Mouse (Mus musculus): ENCODE measurements around the gene Akr1e1. TPM values are rescaled to one million over a fixed set of nuclear protein-coding genes. Genes with fewer than 3 reads are reported as not detected.
"Not testable (repeated sequence)": the region's sequence is repeated elsewhere in the genome, so short reads cannot be mapped to it uniquely, and the experiment has no call there.

The Akr1e1 gene
- 34.3 TPM for polyA plus RNA-seq (2021)

- ChIA-PET POLR2A (no interaction called here), CTCF (interaction anchor here (1.4 kb wide), 1 partner anchor 12 kb away, joined by 3 read pairs; no protein-coding TSS in a partner anchor)
- H3K27me3 ChIP-seq: peaks cover 4% of the 10 kb centered on the region
- ATAC-seq: peak; percentile 100
- no peak for TF ChIP-seq CTCF (IDR thresholded peaks at IDR 0.05)
- peak; percentile 53 for DNase-seq (ENCODE audit: low read depth, low spot score)
- in situ Hi-C loops (cut with MboI; ENCODE audit: low pct_unique_long_range_greater_than_20kb): loop anchor here (5.0 to 25.0 kb wide), 3 partner anchors 294 to 497 kb away; no protein-coding TSS in a partner anchor
Observed at GRCm38 (mm10) chr13:4608961-4609409, at the start of gene Akr1e1. Gene Akr1e1, minus strand, starts transcription at chr13:4609174.

DNA sequence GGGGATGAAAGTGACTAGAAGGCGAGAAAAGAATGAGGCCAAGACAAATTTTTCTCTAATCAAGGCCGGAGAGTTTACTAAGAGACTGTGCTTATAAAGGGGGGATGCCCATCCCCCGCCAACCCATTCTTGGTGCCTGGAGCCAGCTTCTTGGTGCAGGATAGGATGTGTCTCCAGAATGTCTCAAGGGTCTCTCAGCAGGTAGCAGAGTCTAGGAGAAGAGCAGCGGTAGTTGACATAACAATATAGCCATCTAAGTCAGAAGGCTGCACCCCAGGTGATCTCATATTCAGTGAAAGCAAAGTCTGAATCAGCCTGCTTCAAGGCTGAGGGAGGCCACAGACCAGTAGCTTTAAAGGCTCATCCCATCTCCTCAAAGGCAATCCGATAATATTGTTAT is 49.4 kb upstream of the Akr1e1 start:
- in situ Hi-C loops (cut with MboI; ENCODE audit: low pct_unique_long_range_greater_than_20kb): loop anchor here (25.0 kb wide), 1 partner anchor 1629 kb away; no protein-coding TSS in a partner anchor
- TF ChIP-seq CTCF (IDR thresholded peaks at IDR 0.05): no peak
- CTCF ChIA-PET: no interaction called here

DNA sequence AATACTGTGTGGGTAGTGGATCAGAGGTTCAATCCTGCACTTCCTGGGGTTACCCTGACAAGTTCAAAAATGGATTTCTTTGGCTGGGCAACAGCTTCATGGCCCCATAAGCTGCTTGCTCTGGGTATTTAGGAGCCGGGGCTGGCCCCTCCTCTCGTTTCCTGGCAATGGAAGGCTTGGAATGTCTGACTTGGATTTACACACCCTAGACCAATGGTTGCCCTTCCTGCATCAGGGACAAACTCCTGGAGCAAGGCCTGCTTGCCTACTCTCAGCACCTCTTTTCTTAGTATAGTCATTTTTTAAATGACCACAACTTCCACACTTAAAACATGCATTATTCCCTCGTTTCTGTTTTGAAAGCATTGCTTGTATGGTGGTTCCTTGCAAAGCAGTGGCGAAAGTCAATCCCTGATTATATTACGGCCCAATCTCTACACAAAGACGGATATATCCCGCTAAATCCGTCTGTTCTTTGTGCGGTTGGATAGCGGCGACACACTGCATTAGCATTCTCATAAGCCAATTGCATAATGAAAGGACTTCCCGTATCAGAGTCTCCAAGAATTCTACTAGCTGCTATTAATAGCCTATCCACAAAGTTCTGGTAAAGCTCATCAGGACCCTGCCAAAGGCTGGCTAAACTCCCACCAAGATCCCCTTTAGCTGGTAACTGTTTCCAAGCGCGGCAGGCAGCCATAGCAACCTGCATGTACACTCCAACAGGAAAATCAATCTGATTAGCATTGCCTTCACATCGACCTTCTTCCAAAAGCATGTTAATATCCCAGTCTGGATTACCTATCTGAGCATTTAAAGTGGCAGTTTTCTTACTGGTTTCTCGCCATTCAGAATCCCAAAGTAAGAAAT is 47.5 kb upstream of the Akr1e1 start:
- TF ChIP-seq CTCF (IDR thresholded peaks at IDR 0.05): no peak
- in situ Hi-C loops (cut with MboI; ENCODE audit: low pct_unique_long_range_greater_than_20kb): loop anchor here (25.0 kb wide), 1 partner anchor 1631 kb away; no protein-coding TSS in a partner anchor
- no peak for DNase-seq (ENCODE audit: low read depth, low spot score)

More for the DNA sequence above, 49.4 kb upstream of the Akr1e1 start:
- DNase-seq (ENCODE audit: low read depth, low spot score) (no peak), ATAC-seq (no peak)
- POLR2A ChIA-PET: no interaction called here
- no peaks in the 10 kb centered on the region for H3K27me3 ChIP-seq

GRCm38 (mm10) chr13:4650190-4650589 is 41.2 kb upstream of the Akr1e1 start:
- ChIA-PET POLR2A (no interaction called here), CTCF (no interaction called here)
- no peak for TF ChIP-seq CTCF (IDR thresholded peaks at IDR 0.05)
- ATAC-seq (no peak), DNase-seq (ENCODE audit: low read depth, low spot score) (no peak)
- H3K27me3 ChIP-seq: peaks cover 7% of the 10 kb centered on the region
- in situ Hi-C loops (cut with MboI; ENCODE audit: low pct_unique_long_range_greater_than_20kb): loop anchor here (25.0 kb wide), 1 partner anchor 1637 kb away; no protein-coding TSS in a partner anchor

More for the DNA sequence above, 47.5 kb upstream of the Akr1e1 start:
- peaks cover 4% of the 10 kb centered on the region for H3K27me3 ChIP-seq
- ATAC-seq: no peak
- CTCF ChIA-PET: no interaction called here
- POLR2A ChIA-PET: no interaction called here

DNA sequence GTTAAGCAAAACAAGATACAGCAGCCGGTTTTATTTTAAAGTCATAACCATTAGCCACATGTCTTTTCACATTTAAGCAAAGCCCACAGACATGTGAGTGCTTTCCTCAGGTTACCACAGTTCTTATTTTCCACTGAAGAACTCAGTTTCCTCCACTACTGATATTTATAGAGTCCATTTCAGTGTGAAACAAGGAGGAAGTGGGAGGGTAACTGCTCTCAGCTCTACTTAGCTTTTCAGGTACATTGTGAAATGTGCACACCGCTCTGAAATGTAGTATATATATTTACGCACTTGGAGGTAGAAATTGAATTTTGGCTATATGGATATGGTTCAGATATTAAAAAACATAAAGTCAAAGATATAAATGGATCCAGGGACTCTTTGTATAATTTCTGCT is 36.3 kb upstream of the Akr1e1 start:
- in situ Hi-C loops (cut with MboI; ENCODE audit: low pct_unique_long_range_greater_than_20kb): no loop called here
- ATAC-seq: no peak
- CTCF ChIA-PET: interaction anchor here (1.5 kb wide), 1 partner anchor 1541 kb away, joined by 3 read pairs; no protein-coding TSS in a partner anchor

DNA sequence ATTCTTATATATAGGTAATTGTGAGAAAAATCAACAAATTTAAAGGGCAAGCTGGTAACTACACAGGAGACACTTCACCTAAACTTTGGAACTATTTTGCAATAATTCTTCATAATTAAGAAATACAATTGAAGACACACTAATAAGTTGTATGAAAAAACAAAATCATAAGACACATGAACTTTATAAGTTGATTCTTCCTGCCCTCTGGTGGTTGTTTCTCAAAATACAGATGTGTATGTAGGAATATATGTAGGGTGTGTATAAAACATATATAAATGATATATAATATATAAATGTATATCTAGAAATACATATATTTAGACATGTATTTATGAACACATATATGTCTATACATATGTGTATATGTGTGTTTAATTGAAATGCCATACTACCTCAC is 1.9 kb upstream of the Akr1e1 start:
- peaks cover 4% of the 10 kb centered on the region for H3K27me3 ChIP-seq
- ChIA-PET CTCF (interaction anchor here (1.3 to 2.7 kb wide), 3 partner anchors 329 to 500 kb away, joined by 3 to 9 read pairs (median 4); no protein-coding TSS in a partner anchor), POLR2A (no interaction called here)
- TF ChIP-seq CTCF (IDR thresholded peaks at IDR 0.05): peak; percentile 34
- in situ Hi-C loops (cut with MboI; ENCODE audit: low pct_unique_long_range_greater_than_20kb): loop anchor here (10.0 to 25.0 kb wide), 2 partner anchors 499 to 606 kb away; no protein-coding TSS in a partner anchor
- no peak for DNase-seq (ENCODE audit: low read depth, low spot score)
- ATAC-seq: no peak

More for the DNA sequence above, 36.3 kb upstream of the Akr1e1 start:
- POLR2A ChIA-PET: no interaction called here
- no peak for TF ChIP-seq CTCF (IDR thresholded peaks at IDR 0.05)
- H3K27me3 ChIP-seq: no peaks in the 10 kb centered on the region
- no peak for DNase-seq (ENCODE audit: low read depth, low spot score)

- no peak for ATAC-seq
- in situ Hi-C loops (cut with MboI; ENCODE audit: low pct_unique_long_range_greater_than_20kb): loop anchor here (5.0 to 25.0 kb wide), 3 partner anchors 294 to 496 kb away; no protein-coding TSS in a partner anchor
- H3K27me3 ChIP-seq: peaks cover 4% of the 10 kb centered on the region
- ChIA-PET CTCF (no interaction called here), POLR2A (no interaction called here)
- DNase-seq (ENCODE audit: low read depth, low spot score): no peak
- no peak for TF ChIP-seq CTCF (IDR thresholded peaks at IDR 0.05)
Observed at GRCm38 (mm10) chr13:4608530-4608929, 444 bp downstream of the Akr1e1 start.

- ChIA-PET CTCF (no interaction called here), POLR2A (no interaction called here)
- in situ Hi-C loops (cut with MboI; ENCODE audit: low pct_unique_long_range_greater_than_20kb): loop anchor here (5.0 to 25.0 kb wide), 3 partner anchors 292 to 495 kb away; no protein-coding TSS in a partner anchor
- no peak for TF ChIP-seq CTCF (IDR thresholded peaks at IDR 0.05)
- DNase-seq (ENCODE audit: low read depth, low spot score) (no peak), ATAC-seq (no peak)
- H3K27me3 ChIP-seq: peaks cover 4% of the 10 kb centered on the region
Observed at GRCm38 (mm10) chr13:4606821-4607220, 2.2 kb downstream of the Akr1e1 start.

- in situ Hi-C loops (cut with MboI; ENCODE audit: low pct_unique_long_range_greater_than_20kb): loop anchor here (10.0 to 25.0 kb wide), 2 partner anchors 289 to 491 kb away; no protein-coding TSS in a partner anchor
- H3K27me3 ChIP-seq; POLR2A ChIA-PET; DNase-seq (ENCODE audit: low read depth, low spot score); ATAC-seq: not testable (repeated sequence)
- CTCF ChIA-PET: interaction anchor here (1.6 kb wide), 1 partner anchor 415 kb away, joined by 4 read pairs; no protein-coding TSS in a partner anchor
Observed at GRCm38 (mm10) chr13:4603431-4603830, 5.5 kb downstream of the Akr1e1 start.

- CTCF ChIA-PET: no interaction called here
- no peak for ATAC-seq
- no peak for TF ChIP-seq CTCF (IDR thresholded peaks at IDR 0.05)
- in situ Hi-C loops (cut with MboI; ENCODE audit: low pct_unique_long_range_greater_than_20kb): loop anchor here (25.0 kb wide), 1 partner anchor 915 kb away; no protein-coding TSS in a partner anchor
- H3K27me3 ChIP-seq: no peaks in the 10 kb centered on the region
- POLR2A ChIA-PET: no interaction called here
- no peak for DNase-seq (ENCODE audit: low read depth, low spot score)
Observed at GRCm38 (mm10) chr13:4576921-4577320, 32.1 kb downstream of the Akr1e1 start.

Data from Patski (cell line).